Mouse (Mus musculus) B cell, adult 62 days (primary cell): ENCODE results near the gene Pcsk1. TPM values are rescaled to one million over a fixed set of nuclear protein-coding genes. Genes with fewer than 3 reads are reported as not detected.

ENCODE experiments used
- total RNA-seq: library from RNA; stranded (reverse); gene quantifications from 4 replicates; pipeline ENCODE4 v1.2.4, GENCODE M21; 2023

Gene Pcsk1
- total RNA-seq, result not detected in 4 replicates

GRCm38 (mm10) chr13:75089721-75090410 lies at the start of gene Pcsk1:
Gene Pcsk1, plus strand, starts transcription at chr13:75089826.

